Mouse (Mus musculus): Measurements from ENCODE around the gene Hbb-bs.

DNA sequence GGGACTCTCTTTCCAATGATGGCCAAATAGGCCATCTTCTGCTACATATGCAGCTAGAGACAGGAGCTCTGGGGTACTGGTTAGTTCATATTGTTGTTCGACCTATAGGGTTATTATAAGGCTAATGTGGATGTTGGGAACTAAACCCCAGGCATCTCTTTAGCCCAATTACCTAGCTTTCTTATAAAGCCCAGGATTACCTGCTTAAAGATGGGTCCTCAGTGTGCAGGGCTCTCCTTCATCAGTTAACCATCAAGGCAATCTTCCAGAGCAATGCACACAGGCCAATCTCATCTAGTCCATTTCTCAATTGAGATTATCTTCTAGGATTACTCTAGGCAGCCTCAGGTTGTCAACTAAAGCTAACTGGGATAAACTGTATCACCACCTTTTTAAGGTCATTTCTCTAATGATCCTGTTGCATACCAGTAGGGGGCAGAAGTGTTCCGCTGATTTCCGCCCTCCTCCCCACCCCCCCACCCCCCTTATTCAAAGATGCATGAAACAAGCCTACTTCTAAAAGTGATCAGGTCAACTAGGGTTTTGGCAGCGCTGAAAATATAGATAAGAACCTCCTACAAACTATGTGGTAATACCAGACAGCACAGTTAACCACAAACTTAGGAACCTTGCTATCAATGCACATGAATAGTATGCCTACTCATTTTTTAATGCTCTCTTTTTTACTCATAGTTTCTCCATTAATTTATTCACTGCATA, 35.1 kb downstream of the Hbb-bs start:
- no peak for TF ChIP-seq USF1 (IDR thresholded peaks at IDR 0.05; ENCODE audit: low read depth)
- no peak for TF ChIP-seq MYOD1 (IDR thresholded peaks at IDR 0.05; ENCODE audit: control insufficient read depth, insufficient read length, low read depth)
- TF ChIP-seq CTCF (IDR thresholded peaks at IDR 0.05; ENCODE audit: control insufficient read depth, insufficient read depth, insufficient read length), result no peak
- no peak for TF ChIP-seq MYOG (IDR thresholded peaks at IDR 0.05; ENCODE audit: control insufficient read depth, extremely low read depth, insufficient read length)
- TF ChIP-seq MAX (IDR thresholded peaks at IDR 0.05), result no peak
- no peak for TF ChIP-seq CEBPB (IDR thresholded peaks at IDR 0.05; ENCODE audit: low read depth)
- no peak for TF ChIP-seq FOSL1 (IDR thresholded peaks at IDR 0.05; ENCODE audit: insufficient read depth, low read length, poor library complexity, severe bottlenecking)

All from C2C12 (cell line).